Mouse (Mus musculus) hindbrain, embryonic 14.5 days (tissue): ENCODE data around the gene Uts2r. TPM values are rescaled to one million over a fixed set of nuclear protein-coding genes. Genes with fewer than 3 reads are reported as not detected.

Source experiments
- ATAC-seq: fragments of 200-750 bp; cut with Nextera tagmentation; 2 replicates; pipeline ENCODE4 v1.8.0; 2017; ENCODE audit warnings: moderate number of reproducible peaks, mild to moderate bottlenecking, moderate TSS enrichment, moderate library complexity; ENCODE audit not compliant: low FRiP score
- DNase-seq: peaks from one replicate; pipeline ENCODE4 v3.0.0-alpha.2; 2015; ENCODE audit warnings: low spot score
- H3K27ac ChIP-seq: fragments of 300-500 bp; sonication (generic); 2 replicates; pipeline ENCODE4 v1.5.1; 2014; ENCODE audit warnings: mild to moderate bottlenecking, moderate library complexity
- H3K27me3 ChIP-seq: fragments of 300-500 bp; sonication (generic); 2 replicates; pipeline ENCODE4 v1.6.1; 2014; ENCODE audit warnings: mild to moderate bottlenecking, low read length, mixed read lengths; ENCODE audit not compliant: control insufficient read depth, insufficient read depth
- H3K36me3 ChIP-seq: fragments of 300-500 bp; sonication (generic); replicated peaks from 2 replicates; pipeline ENCODE4 v1.6.1; 2014; ENCODE audit not compliant: control insufficient read depth, insufficient read depth
- H3K4me1 ChIP-seq: fragments of 300-500 bp; sonication (generic); replicated peaks from 2 replicates; pipeline ENCODE4 v1.6.1; 2014; ENCODE audit warnings: antibody characterized with exemption, low read length, mixed read lengths; ENCODE audit not compliant: control insufficient read depth, insufficient read depth
- H3K4me2 ChIP-seq: fragments of 300-500 bp; sonication (generic); replicated peaks from 2 replicates; pipeline ENCODE4 v1.6.1; 2014; ENCODE audit warnings: mild to moderate bottlenecking, moderate library complexity
- H3K4me3 ChIP-seq: fragments of 300-500 bp; sonication (generic); replicated peaks from 2 replicates; pipeline ENCODE4 v1.5.1; 2014; ENCODE audit warnings: mild to moderate bottlenecking, low read length
- H3K9ac ChIP-seq: fragments of 300-500 bp; sonication (generic); 2 replicates; pipeline ENCODE4 v1.6.1; 2014
- H3K9me3 ChIP-seq: fragments of 300-500 bp; sonication (generic); 2 replicates; pipeline ENCODE4 v1.6.1; 2016; ENCODE audit warnings: low read length; ENCODE audit not compliant: control insufficient read depth
- WGBS: fragments of 180-500 bp; shearing (Covaris S2); extraction: QIAGEN DNeasy Blood & Tissue Kit; methylation state at CpG from one replicate; pipeline ENCODE4 v1.1.7; 2014; 5-methylcytosine and 5-hydroxymethylcytosine counted together
- polyA plus RNA-seq: library from polyadenylated mRNA; unstranded; fragments of >200 nt; fragmentation: Nextera tagmentation; extraction: Ambion mirVana; gene quantifications from 2 replicates; pipeline ENCODE4 v1.2.1, GENCODE M21; 2014

Uts2r gene
- 0.19 and 0.99 TPM in 2 replicates for polyA plus RNA-seq

DNA sequence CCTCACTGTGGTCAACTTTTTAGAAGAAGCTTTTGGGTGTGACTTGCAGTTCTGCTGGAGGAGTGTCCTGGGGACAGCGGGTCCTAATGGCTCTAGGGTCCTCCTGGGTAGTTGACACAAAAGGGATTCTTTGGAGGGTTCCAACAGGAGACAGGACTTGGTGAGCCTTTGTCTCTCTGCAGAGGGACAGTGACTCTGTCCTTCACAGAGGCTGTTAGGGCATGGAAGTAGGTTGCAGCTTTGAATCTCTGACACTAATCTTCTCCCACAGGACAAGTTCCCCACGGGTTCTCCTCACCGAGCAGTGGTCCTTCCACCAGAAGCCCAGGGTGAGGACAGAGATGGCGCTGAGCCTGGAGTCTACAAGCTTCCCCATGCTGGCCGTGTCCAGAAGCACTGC is at the start of gene Uts2r:
Uts2r (plus strand) TSS at position 301 of the 400 bp plus-strand sequence.
- Histone ChIP-seq H3K27me3 (peaks cover 24% of the 10 kb centered on the region), H3K9me3 (no peaks in the 10 kb centered on the region), H3K9ac (no peak within 1 kb of the TSS), H3K27ac (no peak within 1 kb of the TSS), H3K4me2 (no peak within 1 kb of the TSS), H3K4me1 (peaks cover 9% of the 10 kb centered on the region), H3K36me3 (no peaks in the 10 kb centered on the region), H3K4me3 (no peak within 1 kb of the TSS)
- DNase-seq (no peak), ATAC-seq (no peak)
- WGBS: 84% methylated on average over 5 of the region's 5 CpGs

DNA sequence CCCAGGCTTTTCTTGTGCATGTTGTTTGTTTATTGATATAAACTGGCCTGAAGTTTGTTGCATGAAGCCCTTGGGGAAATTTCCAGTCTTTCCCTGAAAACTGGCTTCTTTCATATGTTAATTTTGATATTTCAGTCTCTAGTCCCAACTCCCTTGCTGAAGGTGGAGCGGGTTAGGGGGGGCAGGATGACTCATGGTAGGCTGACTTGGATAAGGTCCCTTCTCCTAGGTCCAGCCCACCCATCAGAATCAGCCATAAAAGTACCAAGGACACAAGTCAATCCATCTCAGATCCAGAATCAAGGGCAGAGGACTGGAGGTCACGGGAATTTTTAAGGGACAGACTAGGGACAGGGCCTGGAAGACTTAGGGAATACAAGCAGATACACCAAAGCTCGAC is 49.0 kb upstream of the Uts2r start:
- 92% methylated on average over 3 of the region's 3 CpGs for WGBS
- Histone ChIP-seq H3K4me3 (no peak overlapping the region), H3K9ac (no peak overlapping the region), H3K27ac (no peak overlapping the region), H3K27me3 (no peaks in the 10 kb centered on the region), H3K9me3 (no peaks in the 10 kb centered on the region), H3K36me3 (no peaks in the 10 kb centered on the region), H3K4me1 (0 out of 2 replicates have a peak, but pooled peaks cover 6% of the 10 kb centered on the region), H3K4me2 (no peak overlapping the region)
- ATAC-seq (no peak), DNase-seq (no peak)

DNA sequence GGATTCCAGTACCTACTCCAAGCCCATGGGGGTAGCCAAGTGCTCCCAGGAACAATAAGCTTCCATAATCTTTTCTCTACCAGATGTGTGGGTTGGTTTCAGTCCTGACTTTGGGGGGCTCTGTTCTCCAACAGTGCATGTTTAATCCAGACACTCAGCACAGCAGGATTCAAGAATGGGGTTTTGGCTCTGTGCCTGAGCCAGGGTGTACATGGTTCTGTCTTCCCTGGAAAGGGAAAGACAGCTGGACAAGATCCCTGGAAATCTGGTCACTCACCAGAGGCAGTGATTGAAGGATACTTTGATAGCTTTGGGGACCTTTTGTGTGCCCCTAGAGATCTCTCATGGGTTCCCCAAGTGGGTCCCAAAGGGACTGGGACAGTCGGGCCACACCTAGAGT is 48.5 kb upstream of the Uts2r start:
- Histone ChIP-seq H3K4me3 (no peak overlapping the region), H3K4me2 (no peak overlapping the region), H3K9ac (no peak overlapping the region), H3K4me1 (0 out of 2 replicates have a peak, but pooled peaks cover 6% of the 10 kb centered on the region), H3K9me3 (no peaks in the 10 kb centered on the region), H3K27ac (no peak overlapping the region), H3K36me3 (no peaks in the 10 kb centered on the region), H3K27me3 (no peaks in the 10 kb centered on the region)
- 78% methylated on average over 1 of the region's 1 CpGs for WGBS
- DNase-seq (no peak), ATAC-seq (no peak)

DNA sequence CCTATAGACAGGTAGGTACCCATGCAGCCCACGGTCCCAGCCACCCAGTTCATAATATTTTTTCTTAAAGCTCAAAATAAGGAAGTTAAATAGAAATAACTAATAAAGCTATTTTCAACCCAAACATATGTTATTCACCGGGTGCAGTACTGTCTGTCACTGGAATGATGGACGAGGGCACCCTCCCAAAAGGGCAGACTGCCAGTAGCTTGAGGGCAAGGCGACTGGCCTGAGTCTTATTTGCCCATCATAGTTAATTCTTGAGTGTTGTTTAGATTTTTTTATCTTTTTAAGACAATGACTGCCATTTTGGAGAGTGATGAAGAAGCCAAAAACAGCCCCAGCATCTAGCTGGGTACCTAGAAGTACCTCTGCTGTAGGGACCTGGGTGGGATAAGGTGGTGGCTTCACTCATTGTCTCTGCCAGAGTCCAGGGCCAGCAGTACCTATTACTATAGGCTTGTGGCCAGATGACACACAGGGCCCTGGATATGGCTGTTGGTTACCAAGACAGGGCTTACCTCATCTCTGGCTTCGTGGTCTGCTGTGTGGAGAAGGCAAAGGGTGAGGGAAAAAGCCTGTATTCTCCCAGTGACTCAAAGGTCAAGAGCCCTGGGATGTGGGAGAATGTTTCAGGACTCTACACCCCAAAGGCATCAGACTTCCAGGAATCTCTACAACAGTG is 47.8 kb upstream of the Uts2r start:
- H3K27me3 ChIP-seq: no peaks in the 10 kb centered on the region
- ATAC-seq (no peak), DNase-seq (no peak)
- H3K4me2 ChIP-seq: no peak overlapping the region
- no peaks in the 10 kb centered on the region for H3K9me3 ChIP-seq
- no peaks in the 10 kb centered on the region for H3K36me3 ChIP-seq
- H3K4me3 ChIP-seq: no peak overlapping the region
- H3K9ac ChIP-seq: no peak overlapping the region
- no peak overlapping the region for H3K27ac ChIP-seq
- 0 out of 2 replicates have a peak, but pooled peaks cover 6% of the 10 kb centered on the region for H3K4me1 ChIP-seq
- 71% methylated on average over 5 of the region's 5 CpGs for WGBS

DNA sequence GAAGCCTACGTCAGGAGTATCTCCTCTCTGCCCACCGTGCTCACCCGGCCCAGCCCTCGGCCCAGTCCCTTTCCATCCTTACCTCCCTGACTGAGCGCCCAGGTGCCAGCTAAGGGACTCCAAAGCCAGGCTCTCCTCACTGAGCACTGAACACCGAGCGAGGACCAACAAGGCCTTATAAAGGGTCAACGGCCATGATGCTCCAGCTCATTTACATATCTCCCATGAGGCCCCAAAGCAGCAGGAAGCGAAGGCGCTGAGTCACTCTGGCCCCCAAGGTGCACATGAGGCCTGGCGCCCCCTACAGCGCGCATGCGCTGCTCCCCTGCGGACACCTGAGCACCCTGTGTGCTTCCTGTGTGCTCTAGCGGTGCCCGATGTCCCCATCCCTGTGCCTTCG is 42.0 kb upstream of the Uts2r start:
- no peaks in the 10 kb centered on the region for H3K36me3 ChIP-seq
- H3K27me3 ChIP-seq: no peaks in the 10 kb centered on the region
- H3K4me1 ChIP-seq: no peaks in the 10 kb centered on the region
- H3K9ac ChIP-seq: no peak overlapping the region
- no peak overlapping the region for H3K4me2 ChIP-seq
- H3K27ac ChIP-seq: no peak overlapping the region
- no peak overlapping the region for H3K4me3 ChIP-seq
- H3K9me3 ChIP-seq: no peaks in the 10 kb centered on the region
- WGBS: 92% methylated on average over 18 of the region's 18 CpGs
- DNase-seq: no peak
- no peak for ATAC-seq

DNA sequence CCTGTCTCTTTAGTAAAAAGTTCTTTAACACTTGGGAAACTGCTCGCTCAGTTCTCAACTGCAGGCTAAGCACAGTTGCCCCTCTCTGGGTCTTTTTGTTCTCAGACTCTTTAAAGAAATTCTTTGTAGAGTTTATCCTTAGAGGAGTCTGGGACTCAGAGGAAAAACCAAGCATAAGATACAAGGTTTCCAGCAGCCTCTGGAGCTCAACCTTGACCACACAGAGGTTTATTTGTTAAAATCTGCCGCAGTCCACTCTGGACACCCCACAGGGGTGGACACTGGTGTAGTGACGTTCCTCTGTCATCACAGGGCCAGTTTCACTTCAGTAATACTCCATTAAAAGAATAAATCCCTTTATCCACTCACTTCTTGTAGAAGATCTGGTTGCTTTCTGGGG is 41.5 kb upstream of the Uts2r start, which contains the start of gene Tex19.2:
Tex19.2 (minus strand) TSS at position 101 of the 400 bp plus-strand sequence.
- H3K4me1 ChIP-seq: no peaks in the 10 kb centered on the region
- no peak within 1 kb of the TSS for H3K4me3 ChIP-seq
- H3K36me3 ChIP-seq: no peaks in the 10 kb centered on the region
- no peak for DNase-seq
- WGBS: 61% methylated on average over 3 of the region's 3 CpGs
- H3K27ac ChIP-seq: no peak within 1 kb of the TSS
- H3K4me2 ChIP-seq: no peak within 1 kb of the TSS
- no peaks in the 10 kb centered on the region for H3K9me3 ChIP-seq
- no peak within 1 kb of the TSS for H3K9ac ChIP-seq
- ATAC-seq: no peak
- H3K27me3 ChIP-seq: no peaks in the 10 kb centered on the region

DNA sequence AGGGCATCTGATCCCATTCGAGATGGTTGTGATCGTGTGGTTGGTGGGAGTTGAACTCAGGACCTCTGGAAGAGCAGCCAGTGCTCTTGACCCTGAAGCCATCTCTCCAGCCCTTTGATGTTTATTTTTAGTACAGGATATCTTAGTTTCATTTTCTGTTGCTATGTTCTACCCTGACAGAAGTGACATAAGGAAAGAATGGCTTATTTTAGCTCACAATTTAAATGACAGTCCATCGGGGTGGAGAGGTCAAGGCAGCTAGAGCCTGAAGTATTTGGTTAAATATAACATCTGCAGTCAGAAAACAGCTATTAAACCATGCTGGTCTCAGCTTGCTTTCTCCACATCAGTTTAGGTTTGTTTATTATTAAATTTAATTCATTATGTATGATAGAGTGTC is 38.9 kb upstream of the Uts2r start:
- H3K4me2 ChIP-seq: no peak overlapping the region
- no peak for DNase-seq
- H3K36me3 ChIP-seq: no peaks in the 10 kb centered on the region
- no peak for ATAC-seq
- H3K27me3 ChIP-seq: no peaks in the 10 kb centered on the region
- 80% methylated on average over 3 of the region's 3 CpGs for WGBS
- no peak overlapping the region for H3K27ac ChIP-seq
- H3K9ac ChIP-seq: no peak overlapping the region
- no peaks in the 10 kb centered on the region for H3K4me1 ChIP-seq
- no peaks in the 10 kb centered on the region for H3K9me3 ChIP-seq
- H3K4me3 ChIP-seq: no peak overlapping the region

DNA sequence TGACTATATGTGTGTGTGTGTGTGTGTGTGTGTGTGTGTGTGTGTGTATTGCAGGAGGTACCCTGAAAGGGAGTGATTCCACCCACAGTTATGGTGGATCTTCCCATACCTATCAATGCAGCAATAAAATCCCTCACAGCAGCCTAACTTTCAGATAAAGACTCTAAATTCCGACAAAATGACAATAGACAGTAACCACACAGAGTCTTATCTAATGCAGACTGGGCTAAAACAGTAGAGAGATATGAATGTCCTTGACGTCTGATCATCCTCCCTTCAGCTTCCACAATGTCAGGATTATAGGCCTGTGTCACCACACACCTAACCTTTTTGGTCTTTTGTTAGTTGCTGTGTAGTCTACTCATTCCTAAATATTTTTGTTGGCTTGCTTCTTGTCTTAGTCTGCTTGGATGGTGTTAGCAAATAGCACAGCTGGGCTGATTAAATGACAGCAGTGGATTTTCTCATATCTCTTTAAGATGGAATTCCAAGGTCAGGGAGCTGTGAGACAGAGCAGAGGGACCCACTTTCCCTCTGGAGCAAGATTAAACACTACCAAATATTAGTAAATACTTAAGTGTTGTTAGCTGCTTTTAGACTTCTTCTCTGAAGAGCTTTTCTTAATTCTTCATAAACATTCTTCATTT is 37.9 kb upstream of the Uts2r start:
- H3K4me3 ChIP-seq: no peak overlapping the region
- no peak overlapping the region for H3K27ac ChIP-seq
- no peaks in the 10 kb centered on the region for H3K36me3 ChIP-seq
- no peaks in the 10 kb centered on the region for H3K4me1 ChIP-seq
- no peak for DNase-seq
- no peak overlapping the region for H3K4me2 ChIP-seq
- H3K9ac ChIP-seq: no peak overlapping the region
- no peaks in the 10 kb centered on the region for H3K27me3 ChIP-seq
- no peak for ATAC-seq
- no peaks in the 10 kb centered on the region for H3K9me3 ChIP-seq
- WGBS: 84% methylated on average over 2 of the region's 2 CpGs

DNA sequence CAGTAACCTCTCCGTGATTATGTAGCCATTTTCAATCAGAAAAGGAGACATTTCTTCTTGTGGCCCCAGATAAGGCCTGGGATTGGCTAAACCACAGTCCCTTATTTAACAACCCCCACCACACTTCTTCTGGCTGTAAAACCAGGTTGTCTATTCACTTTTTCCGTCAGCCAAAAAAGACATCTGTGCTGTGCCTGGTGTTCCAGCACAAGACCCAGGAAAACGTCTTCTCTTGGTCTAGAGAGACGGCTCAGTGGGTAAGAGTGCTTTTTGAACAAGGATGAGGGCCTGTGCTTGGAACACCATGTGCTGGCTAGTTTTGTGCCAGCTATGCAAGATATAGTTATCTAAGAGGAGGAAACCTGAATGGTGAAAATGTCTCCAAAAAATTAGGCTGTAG is 36.6 kb upstream of the Uts2r start:
- Histone ChIP-seq H3K4me3 (no peak overlapping the region), H3K27me3 (no peaks in the 10 kb centered on the region), H3K27ac (no peak overlapping the region), H3K36me3 (no peaks in the 10 kb centered on the region), H3K9ac (no peak overlapping the region), H3K4me2 (no peak overlapping the region), H3K4me1 (no peaks in the 10 kb centered on the region), H3K9me3 (no peaks in the 10 kb centered on the region)
- no peak for ATAC-seq
- no peak for DNase-seq
- 88% methylated on average over 4 of the region's 4 CpGs for WGBS
